Mouse (Mus musculus) liver, embryonic 14.5 days (tissue): ENCODE results near the gene Mbtps1. TPM values are rescaled to one million over a fixed set of nuclear protein-coding genes. Genes with fewer than 3 reads are reported as not detected.

Source experiments
- ATAC-seq: fragments of 200-750 bp; cut with Nextera tagmentation; 2 replicates; pipeline ENCODE4 v1.8.0; 2017; ENCODE audit warnings: moderate number of reproducible peaks, mild to moderate bottlenecking, moderate library complexity; ENCODE audit not compliant: insufficient read depth
- DNase-seq, 3 experiments: peaks; one replicate each; pipeline ENCODE4 v3.0.0-alpha.2; 2012 to 2013; ENCODE audit warnings: low read depth in 3 of 3, low spot score in 3 of 3
- H3K27ac ChIP-seq: fragments of 300-500 bp; sonication (generic); 2 replicates; pipeline ENCODE4 v1.5.1; 2014; ENCODE audit warnings: moderate library complexity, mild to moderate bottlenecking, control low read depth, inconsistent platforms
- H3K27me3 ChIP-seq: fragments of 300-500 bp; sonication (generic); 2 replicates; pipeline ENCODE4 v1.6.1; 2014; ENCODE audit warnings: mild to moderate bottlenecking, low read length, moderate library complexity; ENCODE audit not compliant: control insufficient read depth, insufficient read depth
- H3K36me3 ChIP-seq: fragments of 300-500 bp; sonication (generic); replicated peaks from 2 replicates; pipeline ENCODE4 v1.6.1; 2014; ENCODE audit warnings: low read depth; ENCODE audit not compliant: control insufficient read depth, insufficient read depth
- H3K4me1 ChIP-seq, 2 experiments: fragments of 200-500 bp in 1 of 2; fragments of 300-500 bp in 1 of 2; sonication (generic) in 1 of 2; replicated peaks; 2 replicates each; pipeline ENCODE4 v1.6.1; 2012 to 2014; ENCODE audit warnings: antibody characterized with exemption in 1 of 2, inconsistent platforms in 1 of 2, low read length in 1 of 2; ENCODE audit not compliant: control insufficient read depth in 2 of 2, insufficient read depth in 2 of 2
- H3K4me2 ChIP-seq: fragments of 300-500 bp; sonication (generic); 2 replicates; pipeline ENCODE4 v1.6.1; 2014; ENCODE audit warnings: low read depth, mild to moderate bottlenecking, control low read depth, moderate library complexity
- H3K4me3 ChIP-seq, 2 experiments: fragments of 200-500 bp in 1 of 2; fragments of 300-500 bp in 1 of 2; sonication (generic) in 1 of 2; 2 replicates each; pipeline ENCODE4 v1.5.1; 2012 to 2014; ENCODE audit warnings: low read depth in 2 of 2, low read length in 2 of 2, mild to moderate bottlenecking in 2 of 2, control low read depth in 1 of 2, inconsistent platforms in 1 of 2, moderate library complexity in 1 of 2; ENCODE audit not compliant: insufficient read depth in 1 of 2
- H3K9ac ChIP-seq: fragments of 300-500 bp; sonication (generic); replicated peaks from 2 replicates; pipeline ENCODE4 v1.6.1; 2014; ENCODE audit warnings: mild to moderate bottlenecking, control low read depth, moderate library complexity
- H3K9me3 ChIP-seq: fragments of 300-500 bp; sonication (generic); 2 replicates; pipeline ENCODE4 v1.6.1; 2016; ENCODE audit warnings: low read length, mixed read lengths; ENCODE audit not compliant: control insufficient read depth
- CTCF ChIP-seq: IDR thresholded peaks from 2 replicates; pipeline ENCODE4 v1.5.1; 2016; ENCODE audit warnings: antibody characterized with exemption, low read depth, control low read depth
- EP300 ChIP-seq: IDR thresholded peaks from 2 replicates; pipeline ENCODE4 v1.6.1; 2016; ENCODE audit warnings: antibody characterized with exemption, low read depth
- WGBS: fragments of 180-500 bp; shearing (Covaris S2); extraction: QIAGEN DNeasy Blood & Tissue Kit; methylation state at CpG from one replicate; pipeline ENCODE4 v1.1.7; 2014; ENCODE audit not compliant: insufficient replicate concordance; 5-methylcytosine and 5-hydroxymethylcytosine counted together
- polyA plus RNA-seq, 2 experiments: library from polyadenylated mRNA; depleted of rRNA in 1 of 2; stranded (reverse) in 1 of 2; unstranded in 1 of 2; fragments of >200 nt; fragmentation: Nextera tagmentation in 1 of 2; extraction: Ambion mirVana in 1 of 2; gene quantifications; 2 replicates each; pipeline versions ENCODE4 v1.2.1 to v1.2.3; 2012 to 2014

Mbtps1 gene
- polyA plus RNA-seq, 2 experiments, result 19.6 to 23.7 TPM

- H3K4me1 ChIP-seq, result no peaks in the 10 kb centered on the region
- DNase-seq (no peak), ATAC-seq (no peak)
- 65% methylated on average over 9 of the region's 9 CpGs for WGBS
- no peak overlapping the region for H3K9ac ChIP-seq
- H3K9me3 ChIP-seq, result no peaks in the 10 kb centered on the region
- TF ChIP-seq CTCF (no peak), EP300 (no peak)
- no peak overlapping the region for H3K4me3 ChIP-seq
- H3K4me2 ChIP-seq, result no peak overlapping the region
- no peaks in the 10 kb centered on the region for H3K36me3 ChIP-seq
- peaks cover 10% of the 10 kb centered on the region for H3K27me3 ChIP-seq
- H3K27ac ChIP-seq, result no peak overlapping the region
These were observed 97.2 kb downstream of the Mbtps1 start for GRCm38 (mm10) chr8:119461356-119461755.

GRCm38 (mm10) chr8:119459724-119460123 lies 98.8 kb downstream of the Mbtps1 start:
- WGBS, result 47% methylated on average over 16 of the region's 16 CpGs
- ATAC-seq, result no peak
- Histone ChIP-seq H3K9me3 (no peaks in the 10 kb centered on the region), H3K36me3 (no peaks in the 10 kb centered on the region), H3K27ac (no peak overlapping the region), H3K27me3 (peaks cover 3% of the 10 kb centered on the region), H3K4me3 (no peak overlapping the region), H3K9ac (no peak overlapping the region), H3K4me2 (no peak overlapping the region), H3K4me1 (no peaks in the 10 kb centered on the region)
- TF ChIP-seq CTCF (no peak), EP300 (no peak)
- no peak for DNase-seq

Other genes with a start within 250 kb of the Mbtps1 start
- 29.8 and 54.1 TPM in 2 replicates for gene Hsbp1, start 214.2 kb downstream of the Mbtps1 start, polyA plus RNA-seq (2012; rRNA removed)
- gene Hsbp1, start 214.2 kb downstream of the Mbtps1 start, polyA plus RNA-seq (2014; fragmentation: Nextera tagmentation; extraction: Ambion mirVana), result 78.0 and 79.4 TPM in 2 replicates
- 6.0 and 6.4 TPM in 2 replicates for gene Mlycd, start 163.9 kb downstream of the Mbtps1 start, polyA plus RNA-seq (2012; rRNA removed)
- gene Mlycd, start 163.9 kb downstream of the Mbtps1 start, polyA plus RNA-seq (2014; fragmentation: Nextera tagmentation; extraction: Ambion mirVana), result 8.1 and 9.6 TPM in 2 replicates
- 18.8 and 23.0 TPM in 2 replicates for gene Osgin1, start 124.6 kb downstream of the Mbtps1 start, polyA plus RNA-seq (2012; rRNA removed)
- gene Osgin1, start 124.6 kb downstream of the Mbtps1 start, polyA plus RNA-seq (2014; fragmentation: Nextera tagmentation; extraction: Ambion mirVana), result 16.0 and 17.0 TPM in 2 replicates
- gene Necab2, start 112.0 kb downstream of the Mbtps1 start, polyA plus RNA-seq (2012; rRNA removed), result 0.06 and 0.14 TPM in 2 replicates
- not detected in 2 replicates for gene Necab2, start 112.0 kb downstream of the Mbtps1 start, polyA plus RNA-seq (2014; fragmentation: Nextera tagmentation; extraction: Ambion mirVana)
- gene Slc38a8, start 57.0 kb downstream of the Mbtps1 start, polyA plus RNA-seq (2012; rRNA removed), result 0.02 TPM in 1 of 2 replicates, not detected in the other
- gene Slc38a8, start 57.0 kb downstream of the Mbtps1 start, polyA plus RNA-seq (2014; fragmentation: Nextera tagmentation; extraction: Ambion mirVana), result not detected in 2 replicates
- 6.9 and 7.5 TPM in 2 replicates for gene Hsdl1, start 16.4 kb upstream of the Mbtps1 start, polyA plus RNA-seq (2012; rRNA removed)
- 17.0 and 19.3 TPM in 2 replicates for gene Hsdl1, start 16.4 kb upstream of the Mbtps1 start, polyA plus RNA-seq (2014; fragmentation: Nextera tagmentation; extraction: Ambion mirVana)
- 0.03 and 0.06 TPM in 2 replicates for gene Dnaaf1, start 16.5 kb upstream of the Mbtps1 start, polyA plus RNA-seq (2012; rRNA removed)
- 0.04 and 0.13 TPM in 2 replicates for gene Dnaaf1, start 16.5 kb upstream of the Mbtps1 start, polyA plus RNA-seq (2014; fragmentation: Nextera tagmentation; extraction: Ambion mirVana)
- gene Taf1c, start 46.5 kb upstream of the Mbtps1 start, polyA plus RNA-seq (2012; rRNA removed), result 6.6 and 6.9 TPM in 2 replicates
- 4.7 and 5.2 TPM in 2 replicates for gene Taf1c, start 46.5 kb upstream of the Mbtps1 start, polyA plus RNA-seq (2014; fragmentation: Nextera tagmentation; extraction: Ambion mirVana)
- not detected in 2 replicates for gene Adad2, start 54.0 kb upstream of the Mbtps1 start, polyA plus RNA-seq (2012; rRNA removed)
- not detected in 2 replicates for gene Adad2, start 54.0 kb upstream of the Mbtps1 start, polyA plus RNA-seq (2014; fragmentation: Nextera tagmentation; extraction: Ambion mirVana)
- gene Kcng4, start 76.9 kb upstream of the Mbtps1 start, polyA plus RNA-seq (2012; rRNA removed), result not detected in 2 replicates
- not detected in 2 replicates for gene Kcng4, start 76.9 kb upstream of the Mbtps1 start, polyA plus RNA-seq (2014; fragmentation: Nextera tagmentation; extraction: Ambion mirVana)
- gene Wfdc1, start 107.6 kb upstream of the Mbtps1 start, polyA plus RNA-seq (2012; rRNA removed), result 0.95 and 0.99 TPM in 2 replicates
- gene Wfdc1, start 107.6 kb upstream of the Mbtps1 start, polyA plus RNA-seq (2014; fragmentation: Nextera tagmentation; extraction: Ambion mirVana), result 1.3 and 2.1 TPM in 2 replicates
- 0.08 and 0.11 TPM in 2 replicates for gene Atp2c2, start 141.3 kb upstream of the Mbtps1 start, polyA plus RNA-seq (2012; rRNA removed)
- 0.08 and 0.10 TPM in 2 replicates for gene Atp2c2, start 141.3 kb upstream of the Mbtps1 start, polyA plus RNA-seq (2014; fragmentation: Nextera tagmentation; extraction: Ambion mirVana)
- gene Tldc1, start 219.7 kb upstream of the Mbtps1 start, polyA plus RNA-seq (2012; rRNA removed), result 2.7 and 2.8 TPM in 2 replicates
- 1.3 and 2.0 TPM in 2 replicates for gene Tldc1, start 219.7 kb upstream of the Mbtps1 start, polyA plus RNA-seq (2014; fragmentation: Nextera tagmentation; extraction: Ambion mirVana)